Mouse (Mus musculus): ENCODE data around the gene Ms4a8a. TPM values are rescaled to one million over a fixed set of nuclear protein-coding genes. Genes with fewer than 3 reads are reported as not detected.

Gene Ms4a8a
- polyA plus RNA-seq, 1 experiment from 2014 or later: not detected

DNA sequence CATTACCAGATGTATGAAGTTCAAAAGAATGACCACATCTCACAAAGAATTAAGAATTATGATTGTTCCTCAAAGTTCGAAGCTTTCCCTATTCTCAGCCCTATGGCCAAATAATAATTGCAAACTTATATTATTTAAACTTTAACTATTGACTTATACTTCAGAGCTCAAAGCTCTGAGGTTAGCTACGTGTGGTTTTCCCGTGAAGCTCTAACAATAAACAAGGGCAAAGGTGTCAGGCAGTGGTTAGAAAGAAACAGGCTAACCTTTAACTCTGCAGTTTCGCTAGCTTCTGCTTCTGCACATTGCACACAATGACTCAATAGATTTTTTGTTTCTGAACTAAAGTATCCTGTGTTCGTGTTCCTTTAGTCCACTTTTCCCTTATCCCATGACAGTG is 28.0 kb downstream of the Ms4a8a start:
- H3K4me1 ChIP-seq: no peaks in the 10 kb centered on the region
- WGBS: 80% methylated on average over 5 of the region's 5 CpGs
- no peak for DNase-seq (ENCODE audit: extremely low spot score, low spot score)
- no peak overlapping the region for H3K27ac ChIP-seq
- no peaks in the 10 kb centered on the region for H3K27me3 ChIP-seq (ENCODE audit: poor library complexity, severe bottlenecking)
- H3K4me3 ChIP-seq: no peak overlapping the region
- no peaks in the 10 kb centered on the region for H3K36me3 ChIP-seq (replicated peaks)
- no peaks in the 10 kb centered on the region for H3K9me3 ChIP-seq

DNA sequence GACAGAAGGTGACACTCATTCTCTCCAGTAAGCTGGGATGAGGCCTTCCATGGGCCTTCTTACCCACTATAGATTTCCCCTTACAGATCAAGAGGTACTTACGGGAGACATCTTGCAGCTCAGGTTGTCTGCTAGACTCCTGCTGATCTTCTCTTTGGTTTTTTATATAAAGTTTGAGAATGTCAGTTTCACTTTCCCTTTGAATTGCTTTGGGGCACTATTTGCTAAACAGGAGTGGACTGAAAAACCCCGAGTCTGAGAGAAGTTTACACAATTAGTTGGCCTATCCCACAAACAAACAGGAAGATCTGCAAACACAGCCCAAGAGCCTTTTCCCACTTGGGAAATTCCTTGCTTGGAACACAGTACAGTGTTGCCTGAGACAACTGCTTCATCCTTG is 30.6 kb downstream of the Ms4a8a start:
- WGBS: 78% methylated on average over 2 of the region's 2 CpGs
- H3K9me3 ChIP-seq: no peaks in the 10 kb centered on the region
- no peak for DNase-seq (ENCODE audit: extremely low spot score, low spot score)

DNA sequence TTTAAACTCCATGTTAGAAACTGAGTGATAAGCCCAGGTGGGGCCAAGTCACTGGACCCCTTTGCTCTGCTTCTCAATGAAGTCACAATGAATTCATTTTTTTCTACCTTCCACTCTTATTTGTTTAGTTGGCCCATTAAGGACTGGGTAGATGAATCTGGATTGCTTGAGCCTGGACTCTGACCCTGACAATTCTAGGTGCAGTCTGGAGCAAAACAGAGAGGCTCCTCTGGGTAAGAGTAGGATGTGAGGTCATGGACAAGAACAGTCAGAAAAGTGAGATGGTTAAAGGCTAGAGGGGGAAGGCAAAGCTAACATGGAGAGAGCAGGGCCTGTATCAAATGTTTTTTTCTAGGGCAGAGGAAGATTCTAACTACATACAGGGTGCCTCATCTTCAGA is 31.5 kb downstream of the Ms4a8a start:
- Histone ChIP-seq H3K4me3 (no peak overlapping the region), H3K9me3 (no peaks in the 10 kb centered on the region), H3K4me1 (peaks cover 9% of the 10 kb centered on the region), H3K36me3 (replicated peaks) (no peaks in the 10 kb centered on the region), H3K27me3 (ENCODE audit: poor library complexity, severe bottlenecking) (peaks cover 8% of the 10 kb centered on the region; the same call in 1 of the 2 replicates), H3K27ac (no peak overlapping the region)
- DNase-seq (ENCODE audit: extremely low spot score, low spot score): no peak

More for the DNA sequence above, 30.6 kb downstream of the Ms4a8a start:
- Histone ChIP-seq H3K36me3 (replicated peaks) (no peaks in the 10 kb centered on the region), H3K27me3 (ENCODE audit: poor library complexity, severe bottlenecking) (peaks cover 8% of the 10 kb centered on the region; the same call in 1 of the 2 replicates), H3K4me1 (peaks cover under 1% of the 10 kb centered on the region; the same call in 1 of the 2 replicates), H3K4me3 (no peak overlapping the region), H3K27ac (no peak overlapping the region)

DNA sequence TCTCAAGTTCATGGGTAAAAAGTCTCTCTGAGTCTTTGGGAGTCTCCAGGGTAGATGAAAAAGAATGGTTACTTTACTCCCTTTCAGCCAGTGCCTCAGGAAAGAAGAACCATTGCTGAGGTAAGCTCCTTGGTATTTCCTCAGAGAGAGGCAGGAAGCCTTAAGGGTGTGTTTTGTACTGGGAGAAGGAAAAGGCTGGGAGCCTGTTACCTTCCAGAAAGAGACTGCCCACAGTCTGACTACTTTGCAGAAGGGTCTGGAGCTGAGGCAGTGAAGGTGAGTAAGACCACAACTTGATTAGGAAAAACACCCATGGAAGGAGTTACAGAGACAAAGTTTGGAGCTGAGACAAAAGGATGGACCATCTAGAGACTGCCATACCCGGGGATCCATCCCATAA is 32.4 kb downstream of the Ms4a8a start:
- 83% methylated on average over 1 of the region's 1 CpGs for WGBS
- Histone ChIP-seq H3K4me3 (no peak overlapping the region), H3K27me3 (ENCODE audit: poor library complexity, severe bottlenecking) (peaks cover 8% of the 10 kb centered on the region; the same call in 1 of the 2 replicates), H3K27ac (no peak overlapping the region), H3K4me1 (peaks cover 9% of the 10 kb centered on the region), H3K9me3 (no peaks in the 10 kb centered on the region), H3K36me3 (replicated peaks) (no peaks in the 10 kb centered on the region)
- DNase-seq (ENCODE audit: extremely low spot score, low spot score): no peak

DNA sequence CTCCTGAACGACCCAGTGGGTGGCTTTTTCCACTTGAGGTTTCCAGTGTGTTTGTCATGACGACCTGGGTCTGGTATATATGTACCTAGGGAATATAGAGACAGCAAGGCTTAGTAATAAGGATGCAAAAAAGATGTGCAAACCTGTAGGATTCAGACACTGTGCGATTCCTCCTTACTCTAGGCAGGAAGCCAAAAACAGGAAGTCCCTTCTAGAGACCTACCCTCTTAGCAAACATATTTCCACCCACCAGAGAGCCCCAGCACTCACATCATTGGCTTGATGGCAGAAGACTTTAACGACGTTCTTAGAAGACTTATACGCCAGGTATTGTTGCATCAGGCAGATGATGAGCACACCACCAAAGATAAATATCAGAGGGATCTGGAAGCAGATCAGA is 32.9 kb downstream of the Ms4a8a start:
- Histone ChIP-seq H3K4me1 (peaks cover 9% of the 10 kb centered on the region), H3K27me3 (ENCODE audit: poor library complexity, severe bottlenecking) (peaks cover 8% of the 10 kb centered on the region; the same call in 1 of the 2 replicates), H3K27ac (no peak overlapping the region), H3K9me3 (no peaks in the 10 kb centered on the region), H3K4me3 (no peak overlapping the region), H3K36me3 (replicated peaks) (no peaks in the 10 kb centered on the region)
- WGBS: 84% methylated on average over 6 of the region's 6 CpGs
- no peak for DNase-seq (ENCODE audit: extremely low spot score, low spot score)

DNA sequence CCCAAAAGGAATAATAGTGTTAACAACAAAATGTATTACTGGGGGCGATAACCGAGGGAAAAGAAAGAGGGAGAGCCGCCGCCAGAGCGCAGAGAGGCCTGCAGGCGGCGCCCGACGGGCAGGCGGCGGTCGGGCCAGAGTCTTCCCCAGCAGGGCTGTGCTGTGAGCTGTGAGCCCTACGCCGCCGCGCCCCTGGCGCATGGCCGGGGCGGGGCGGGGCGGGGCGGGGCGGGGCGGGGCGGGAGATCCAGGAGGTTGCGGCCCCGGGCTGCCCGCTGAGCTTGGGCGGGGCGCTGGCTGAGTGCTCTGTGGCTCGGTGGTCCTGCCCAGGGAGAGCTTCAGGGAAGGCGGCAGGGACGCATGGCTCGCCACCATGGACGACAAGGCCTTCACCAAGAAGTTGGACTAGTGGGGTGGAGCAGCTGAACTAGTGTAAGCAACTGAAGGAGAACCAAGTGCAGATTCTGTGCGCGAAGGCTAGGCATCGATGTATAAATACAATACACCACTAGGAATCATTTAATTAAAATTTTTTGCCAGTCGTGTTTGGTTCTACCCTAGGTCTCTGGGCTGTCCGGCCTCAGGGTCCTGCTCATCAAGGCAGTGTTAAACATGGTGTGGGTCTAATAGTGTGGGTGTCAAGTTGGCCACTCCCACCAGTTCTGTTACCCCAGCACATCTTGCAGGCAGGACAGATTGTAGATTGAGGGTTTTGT is 35.7 kb downstream of the Ms4a8a start:
- peak; percentile 65 for DNase-seq (ENCODE audit: extremely low spot score, low spot score)
- Histone ChIP-seq H3K36me3 (replicated peaks) (no peaks in the 10 kb centered on the region), H3K4me1 (peaks cover 9% of the 10 kb centered on the region), H3K27me3 (ENCODE audit: poor library complexity, severe bottlenecking) (peaks cover 8% of the 10 kb centered on the region; the same call in 1 of the 2 replicates), H3K9me3 (no peaks in the 10 kb centered on the region), H3K27ac (peak overlapping the region; percentile 53; the same call in 1 of the 2 replicates), H3K4me3 (peak overlapping the region; percentile 50)
- 8% methylated on average over 35 of the region's 40 CpGs for WGBS

DNA sequence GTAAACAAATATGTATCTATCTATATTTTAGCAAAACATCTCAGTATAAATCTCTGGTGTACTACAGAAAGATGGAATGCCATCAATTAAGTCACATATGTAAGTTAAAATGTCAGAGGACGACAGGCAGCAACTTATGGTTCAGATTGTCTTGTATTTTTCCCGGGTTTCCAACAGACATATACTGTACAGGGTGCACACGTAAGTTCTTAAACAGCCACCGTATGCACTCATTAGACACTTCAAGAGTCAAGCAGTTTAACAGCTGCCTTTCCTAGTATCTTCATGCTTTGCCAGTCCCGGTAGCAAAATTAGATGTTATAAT is 36.3 kb downstream of the Ms4a8a start:
- 42% methylated on average over 5 of the region's 5 CpGs for WGBS

DNA sequence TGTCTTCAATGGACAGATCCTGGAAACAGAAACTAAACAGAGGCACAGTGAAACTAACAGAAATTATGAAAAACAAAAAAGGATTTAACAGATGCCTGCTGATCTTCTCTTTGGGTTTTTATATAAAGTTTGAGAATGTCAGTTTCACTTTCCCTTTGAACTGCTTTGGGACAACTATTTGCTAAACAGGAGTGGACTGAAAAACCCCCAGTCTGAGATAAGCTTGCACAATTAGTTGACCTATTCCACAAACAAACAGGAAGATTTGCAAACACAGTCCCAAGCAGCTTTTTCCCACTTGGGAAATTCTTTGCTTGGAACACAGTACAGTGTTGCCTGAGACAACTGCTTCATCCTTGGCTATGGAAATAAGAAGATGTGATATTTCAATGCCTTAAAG is 43.3 kb downstream of the Ms4a8a start:
- H3K27me3 ChIP-seq (ENCODE audit: poor library complexity, severe bottlenecking): no peaks in the 10 kb centered on the region
- H3K27ac ChIP-seq: no peak overlapping the region
- no peaks in the 10 kb centered on the region for H3K4me1 ChIP-seq
- no peak overlapping the region for H3K4me3 ChIP-seq
- no peak for DNase-seq (ENCODE audit: extremely low spot score, low spot score)
- no peaks in the 10 kb centered on the region for H3K36me3 ChIP-seq (replicated peaks)
- no peaks in the 10 kb centered on the region for H3K9me3 ChIP-seq

More for the DNA sequence above, 36.3 kb downstream of the Ms4a8a start:
- Histone ChIP-seq H3K4me1 (peaks cover 9% of the 10 kb centered on the region), H3K4me3 (peak overlapping the region; percentile 50), H3K27me3 (ENCODE audit: poor library complexity, severe bottlenecking) (peaks cover 8% of the 10 kb centered on the region; the same call in 1 of the 2 replicates), H3K9me3 (no peaks in the 10 kb centered on the region), H3K36me3 (replicated peaks) (no peaks in the 10 kb centered on the region), H3K27ac (peak overlapping the region; percentile 53; the same call in 1 of the 2 replicates)
- no peak for DNase-seq (ENCODE audit: extremely low spot score, low spot score)

DNA sequence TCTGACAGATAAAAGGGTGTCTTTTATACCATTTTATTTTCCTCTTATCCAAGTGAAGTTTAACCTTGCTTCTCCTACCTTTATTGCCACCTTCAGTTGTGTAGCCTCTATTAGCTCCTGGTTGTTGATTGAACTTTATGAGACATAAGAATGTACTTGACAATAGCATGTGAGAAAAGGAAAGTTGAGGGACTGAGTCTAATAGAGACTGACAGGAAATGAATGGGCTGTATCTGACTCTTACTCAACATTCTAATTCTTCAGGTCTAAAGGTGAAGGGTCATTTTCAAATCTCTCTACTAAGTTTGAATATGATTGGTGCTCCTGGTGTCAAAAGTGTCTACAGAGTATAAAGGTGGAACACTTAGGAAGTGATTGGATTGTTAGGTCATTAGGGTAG is 58.5 kb downstream of the Ms4a8a start:
- H3K4me3 ChIP-seq: no peak overlapping the region
- no peaks in the 10 kb centered on the region for H3K36me3 ChIP-seq (replicated peaks)
- H3K27me3 ChIP-seq (ENCODE audit: poor library complexity, severe bottlenecking): no peaks in the 10 kb centered on the region
- no peak overlapping the region for H3K27ac ChIP-seq
- no peaks in the 10 kb centered on the region for H3K4me1 ChIP-seq
- no peaks in the 10 kb centered on the region for H3K9me3 ChIP-seq
- no peak for DNase-seq (ENCODE audit: extremely low spot score, low spot score)

DNA sequence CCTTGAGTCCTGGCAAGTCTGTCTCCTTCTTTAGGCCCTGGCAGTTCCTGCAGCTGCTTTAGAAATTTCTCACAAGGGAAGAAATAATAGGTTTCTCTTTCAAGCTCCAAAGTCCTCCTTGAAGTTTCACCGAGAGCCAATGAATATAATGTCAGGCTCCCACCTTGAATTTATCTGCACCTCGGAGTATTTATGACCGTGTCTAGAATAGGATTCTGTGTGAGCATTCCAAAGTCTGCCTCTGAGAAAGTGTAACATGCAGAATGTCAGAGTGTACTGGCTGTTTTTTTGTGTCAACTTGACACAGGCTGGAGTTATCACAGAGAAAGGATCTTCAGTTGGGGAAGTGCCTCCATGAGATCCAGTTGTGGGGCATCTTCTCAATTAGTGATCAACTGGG is 63.0 kb downstream of the Ms4a8a start, which contains the start of gene Ms4a18:
Gene Ms4a18, minus strand, starts transcription at position 141 of the 400 bp plus-strand sequence.
- Histone ChIP-seq H3K36me3 (replicated peaks) (no peaks in the 10 kb centered on the region), H3K4me3 (no peak within 1 kb of the TSS), H3K9me3 (no peaks in the 10 kb centered on the region), H3K4me1 (no peaks in the 10 kb centered on the region), H3K27ac (no peak within 1 kb of the TSS), H3K27me3 (ENCODE audit: poor library complexity, severe bottlenecking) (no peaks in the 10 kb centered on the region)
- WGBS: 90% methylated on average over 3 of the region's 3 CpGs
- DNase-seq (ENCODE audit: extremely low spot score, low spot score): no peak

Other genes starting within 250 kb of the Ms4a8a start
- 0.32 and 0.37 TPM in 2 replicates for gene Slc15a3, start 241.4 kb downstream of the Ms4a8a start, polyA plus RNA-seq (2016; fragmentation: Nextera tagmentation; extraction: Ambion mirVana)
- gene Tmem132a, start 211.2 kb downstream of the Ms4a8a start, polyA plus RNA-seq (2016; fragmentation: Nextera tagmentation; extraction: Ambion mirVana): 110 and 115 TPM in 2 replicates
- gene Tmem109, start 199.1 kb downstream of the Ms4a8a start, polyA plus RNA-seq (2016; fragmentation: Nextera tagmentation; extraction: Ambion mirVana): 51.4 and 53.8 TPM in 2 replicates
- gene Prpf19, start 185.9 kb downstream of the Ms4a8a start, polyA plus RNA-seq (2016; fragmentation: Nextera tagmentation; extraction: Ambion mirVana): 43.8 and 47.1 TPM in 2 replicates
- gene Zp1, start 160.5 kb downstream of the Ms4a8a start, polyA plus RNA-seq (2016; fragmentation: Nextera tagmentation; extraction: Ambion mirVana): not detected in 2 replicates
- gene Ptgdr2, start 143.9 kb downstream of the Ms4a8a start, polyA plus RNA-seq (2016; fragmentation: Nextera tagmentation; extraction: Ambion mirVana): 0.06 and 0.09 TPM in 2 replicates
- gene Ccdc86, start 131.8 kb downstream of the Ms4a8a start, polyA plus RNA-seq (2016; fragmentation: Nextera tagmentation; extraction: Ambion mirVana): 45.0 and 46.0 TPM in 2 replicates
- gene Ms4a10, start 106.4 kb downstream of the Ms4a8a start, polyA plus RNA-seq (2016; fragmentation: Nextera tagmentation; extraction: Ambion mirVana): not detected in 2 replicates
- 0.11 TPM in 1 of 2 replicates, not detected in the other for gene Ms4a15, start 87.9 kb downstream of the Ms4a8a start, polyA plus RNA-seq (2016; fragmentation: Nextera tagmentation; extraction: Ambion mirVana)
- not detected in 2 replicates for gene Ms4a18, start 63.1 kb downstream of the Ms4a8a start, polyA plus RNA-seq (2016; fragmentation: Nextera tagmentation; extraction: Ambion mirVana)
- gene 1700017D01Rik, start 49.8 kb upstream of the Ms4a8a start, polyA plus RNA-seq (2016; fragmentation: Nextera tagmentation; extraction: Ambion mirVana): not detected in 2 replicates
- not detected in 2 replicates for gene 1700025F22Rik, start 84.2 kb upstream of the Ms4a8a start, polyA plus RNA-seq (2016; fragmentation: Nextera tagmentation; extraction: Ambion mirVana)
- not detected in 2 replicates for gene Ms4a13, start 115.6 kb upstream of the Ms4a8a start, polyA plus RNA-seq (2016; fragmentation: Nextera tagmentation; extraction: Ambion mirVana)
- not detected in 2 replicates for gene Ms4a12, start 151.3 kb upstream of the Ms4a8a start, polyA plus RNA-seq (2016; fragmentation: Nextera tagmentation; extraction: Ambion mirVana)
- not detected in 2 replicates for gene Ms4a1, start 185.1 kb upstream of the Ms4a8a start, polyA plus RNA-seq (2016; fragmentation: Nextera tagmentation; extraction: Ambion mirVana)
- not detected in 2 replicates for gene Ms4a5, start 202.8 kb upstream of the Ms4a8a start, polyA plus RNA-seq (2016; fragmentation: Nextera tagmentation; extraction: Ambion mirVana)
- gene Ms4a14, start 233.4 kb upstream of the Ms4a8a start, polyA plus RNA-seq (2016; fragmentation: Nextera tagmentation; extraction: Ambion mirVana): not detected in 2 replicates